Mouse (Mus musculus) forebrain, embryonic 15.5 days (tissue): Measurements from ENCODE around the gene Mrtfb. TPM values are rescaled to one million over a fixed set of nuclear protein-coding genes. Genes with fewer than 3 reads are reported as not detected.
A peak's percentile ranks its signal among the peaks of the same experiment; 100 is the strongest.

Source experiments
- ATAC-seq: fragments of 200-750 bp; cut with Nextera tagmentation; replicated peaks from 2 replicates; pipeline ENCODE4 v1.8.0; 2017; ENCODE audit warnings: mild to moderate bottlenecking, moderate TSS enrichment, moderate library complexity
- H3K27ac ChIP-seq: fragments of 300-500 bp; sonication (generic); replicated peaks from 2 replicates; pipeline ENCODE4 v1.5.1; 2015; ENCODE audit warnings: mild to moderate bottlenecking, inconsistent platforms
- H3K27me3 ChIP-seq: fragments of 300-500 bp; sonication (generic); 2 replicates; pipeline ENCODE4 v1.6.1; 2015; ENCODE audit warnings: inconsistent platforms
- H3K36me3 ChIP-seq: fragments of 300-500 bp; sonication (generic); 2 replicates; pipeline ENCODE4 v1.6.1; 2015; ENCODE audit warnings: mild to moderate bottlenecking, inconsistent platforms
- H3K4me1 ChIP-seq: fragments of 300-500 bp; sonication (generic); 2 replicates; pipeline ENCODE4 v1.6.1; 2015; ENCODE audit warnings: inconsistent platforms
- H3K4me2 ChIP-seq: fragments of 300-500 bp; sonication (generic); replicated peaks from 2 replicates; pipeline ENCODE4 v1.6.1; 2015; ENCODE audit warnings: mild to moderate bottlenecking, inconsistent platforms
- H3K4me3 ChIP-seq: fragments of 300-500 bp; sonication (generic); 2 replicates; pipeline ENCODE4 v1.5.1; 2015; ENCODE audit warnings: mild to moderate bottlenecking, inconsistent platforms
- H3K9ac ChIP-seq: fragments of 300-500 bp; sonication (generic); replicated peaks from 2 replicates; pipeline ENCODE4 v1.6.1; 2015; ENCODE audit warnings: mild to moderate bottlenecking, inconsistent platforms
- H3K9me3 ChIP-seq: fragments of 300-500 bp; sonication (generic); 2 replicates; pipeline ENCODE4 v1.6.1; 2016; ENCODE audit warnings: inconsistent platforms
- WGBS: fragments of 180-500 bp; shearing (Covaris S2); methylation state at CpG from one replicate; pipeline ENCODE4 v1.1.7; 2015; ENCODE audit warnings: mixed read lengths; 5-methylcytosine and 5-hydroxymethylcytosine counted together
- polyA plus RNA-seq: library from polyadenylated mRNA; unstranded; fragments of >200 nt; fragmentation: Nextera tagmentation; extraction: Ambion mirVana; gene quantifications from 2 replicates; pipeline ENCODE4 v1.2.1, GENCODE M21; 2015

The Mrtfb gene
- 12.2 and 13.3 TPM in 2 replicates for polyA plus RNA-seq

DNA sequence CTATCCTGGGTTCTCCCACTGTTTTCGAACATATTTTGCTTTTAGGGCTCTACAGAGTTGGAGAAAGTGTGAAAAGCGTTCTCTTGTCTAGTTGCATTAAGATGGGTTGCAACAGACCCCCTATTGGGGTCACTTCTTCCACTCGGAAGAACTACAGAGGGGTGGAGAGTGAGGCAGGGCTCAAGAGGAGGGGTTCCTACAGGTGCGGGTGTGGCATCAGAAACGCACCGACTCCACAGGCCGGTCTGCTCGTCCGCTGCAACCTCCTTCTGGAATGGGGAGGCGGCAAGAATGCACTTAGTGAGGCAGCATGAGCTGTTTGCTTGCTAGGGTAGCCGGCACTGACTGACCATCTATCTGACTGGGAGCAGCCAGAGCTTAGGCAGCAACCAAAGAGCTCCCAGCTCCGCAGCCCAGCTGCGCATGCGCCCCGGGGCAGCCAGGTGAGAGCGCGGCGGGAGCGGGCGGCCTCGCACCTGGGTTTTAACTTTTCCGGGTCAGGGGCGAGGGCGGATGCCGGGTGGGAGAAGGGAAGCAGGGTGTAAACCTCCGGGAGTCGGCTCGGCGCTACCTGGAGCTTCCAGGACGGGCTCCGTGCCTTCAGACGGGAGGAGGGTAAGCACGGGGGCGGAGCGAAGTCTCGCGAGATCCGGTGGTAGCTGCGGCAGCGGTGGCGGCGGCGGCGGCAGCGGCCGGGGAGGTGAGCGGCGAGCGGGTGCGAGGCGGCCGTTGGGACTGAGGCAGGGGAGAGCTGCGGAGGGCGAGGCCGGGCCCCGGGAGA, at the start of gene Mrtfb:
Mrtfb (plus strand) TSS at position 627 of the 781 bp plus-strand sequence.
- Histone ChIP-seq H3K27ac (peak within 1 kb of the TSS; percentile 87), H3K4me2 (peak within 1 kb of the TSS; percentile 82), H3K9me3 (no peaks in the 10 kb centered on the region), H3K4me1 (peaks cover 13% of the 10 kb centered on the region), H3K4me3 (peak within 1 kb of the TSS; percentile 92), H3K27me3 (no peaks in the 10 kb centered on the region), H3K9ac (peak within 1 kb of the TSS; percentile 88), H3K36me3 (no peaks in the 10 kb centered on the region)
- ATAC-seq, result peak; percentile 95
- WGBS, result 1% methylated on average over 56 of the region's 56 CpGs

DNA sequence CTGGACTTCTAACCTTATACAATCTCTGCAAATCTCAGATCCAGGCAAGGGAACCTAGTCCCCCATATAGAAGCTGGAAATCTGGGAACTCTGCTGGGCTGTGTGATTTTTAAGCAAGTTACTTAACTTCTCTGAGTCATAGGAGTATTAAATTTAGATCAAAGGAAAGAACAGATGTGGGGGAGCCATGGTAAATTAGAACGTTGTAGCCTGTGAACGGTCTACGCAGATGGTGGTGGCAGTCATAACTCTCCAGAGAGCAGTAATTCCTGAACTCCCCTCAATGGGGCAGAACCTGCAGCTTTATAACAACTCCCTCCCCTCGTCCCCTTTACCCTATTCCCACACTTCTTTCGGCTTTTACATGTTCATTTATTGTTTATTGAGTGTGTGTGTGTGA, 48.6 kb upstream of the Mrtfb start:
- ATAC-seq, result no peak
- Histone ChIP-seq H3K4me2 (no peak overlapping the region), H3K9me3 (no peaks in the 10 kb centered on the region), H3K4me1 (no peaks in the 10 kb centered on the region), H3K9ac (no peak overlapping the region), H3K4me3 (no peak overlapping the region), H3K27me3 (no peaks in the 10 kb centered on the region), H3K27ac (no peak overlapping the region), H3K36me3 (no peaks in the 10 kb centered on the region)
- 52% methylated on average over 5 of the region's 5 CpGs for WGBS

DNA sequence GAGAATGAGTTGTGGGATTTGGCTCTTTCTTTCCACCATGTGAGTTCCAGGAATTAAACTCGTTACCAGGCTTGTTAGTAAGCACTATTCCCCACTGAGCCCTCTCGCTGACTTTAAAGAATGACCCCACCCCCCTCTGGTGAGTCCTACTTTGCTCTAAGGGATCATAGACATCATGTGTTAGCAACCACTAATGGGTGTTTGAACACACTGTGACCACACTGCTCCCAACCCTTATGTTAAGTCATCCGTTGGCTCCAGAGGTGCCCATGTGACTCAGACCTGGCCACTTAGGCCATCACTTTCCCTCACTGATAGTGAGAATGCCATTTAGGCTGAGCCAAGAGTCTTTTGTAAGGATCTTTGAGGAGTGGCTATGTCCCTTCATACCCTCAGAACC, 48.2 kb upstream of the Mrtfb start:
- H3K9ac ChIP-seq, result no peak overlapping the region
- WGBS, result 17% methylated on average over 3 of the region's 3 CpGs
- ATAC-seq, result no peak

DNA sequence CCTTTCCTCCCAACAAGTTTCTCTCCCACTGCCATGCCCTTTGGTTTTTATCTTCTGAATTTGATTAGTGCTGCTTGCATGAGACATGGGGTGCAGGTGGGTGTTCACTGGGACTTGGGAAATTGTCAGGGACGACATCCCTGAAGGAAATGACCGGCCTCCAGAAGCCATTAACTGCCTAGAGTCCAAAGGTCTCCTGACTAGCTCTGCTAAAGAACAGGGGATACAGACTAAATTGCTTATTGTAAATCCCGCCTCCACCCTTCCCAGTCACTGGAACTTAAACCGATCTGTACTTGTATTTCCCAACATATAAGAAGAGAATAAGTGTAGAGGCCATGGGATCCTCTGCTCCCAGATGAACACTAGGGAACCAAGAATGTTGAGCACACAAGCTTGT, 43.5 kb upstream of the Mrtfb start:
- WGBS, result 89% methylated on average over 4 of the region's 4 CpGs
- H3K27ac ChIP-seq, result no peak overlapping the region
- no peaks in the 10 kb centered on the region for H3K36me3 ChIP-seq
- H3K9me3 ChIP-seq, result no peaks in the 10 kb centered on the region
- ATAC-seq, result no peak
- H3K4me1 ChIP-seq, result no peaks in the 10 kb centered on the region
- no peak overlapping the region for H3K4me3 ChIP-seq
- H3K9ac ChIP-seq, result no peak overlapping the region
- no peak overlapping the region for H3K4me2 ChIP-seq
- no peaks in the 10 kb centered on the region for H3K27me3 ChIP-seq

More for the DNA sequence above, 48.2 kb upstream of the Mrtfb start:
- H3K27ac ChIP-seq, result no peak overlapping the region
- H3K4me3 ChIP-seq, result no peak overlapping the region
- no peaks in the 10 kb centered on the region for H3K9me3 ChIP-seq
- H3K27me3 ChIP-seq, result no peaks in the 10 kb centered on the region
- no peaks in the 10 kb centered on the region for H3K4me1 ChIP-seq
- no peaks in the 10 kb centered on the region for H3K36me3 ChIP-seq
- no peak overlapping the region for H3K4me2 ChIP-seq

DNA sequence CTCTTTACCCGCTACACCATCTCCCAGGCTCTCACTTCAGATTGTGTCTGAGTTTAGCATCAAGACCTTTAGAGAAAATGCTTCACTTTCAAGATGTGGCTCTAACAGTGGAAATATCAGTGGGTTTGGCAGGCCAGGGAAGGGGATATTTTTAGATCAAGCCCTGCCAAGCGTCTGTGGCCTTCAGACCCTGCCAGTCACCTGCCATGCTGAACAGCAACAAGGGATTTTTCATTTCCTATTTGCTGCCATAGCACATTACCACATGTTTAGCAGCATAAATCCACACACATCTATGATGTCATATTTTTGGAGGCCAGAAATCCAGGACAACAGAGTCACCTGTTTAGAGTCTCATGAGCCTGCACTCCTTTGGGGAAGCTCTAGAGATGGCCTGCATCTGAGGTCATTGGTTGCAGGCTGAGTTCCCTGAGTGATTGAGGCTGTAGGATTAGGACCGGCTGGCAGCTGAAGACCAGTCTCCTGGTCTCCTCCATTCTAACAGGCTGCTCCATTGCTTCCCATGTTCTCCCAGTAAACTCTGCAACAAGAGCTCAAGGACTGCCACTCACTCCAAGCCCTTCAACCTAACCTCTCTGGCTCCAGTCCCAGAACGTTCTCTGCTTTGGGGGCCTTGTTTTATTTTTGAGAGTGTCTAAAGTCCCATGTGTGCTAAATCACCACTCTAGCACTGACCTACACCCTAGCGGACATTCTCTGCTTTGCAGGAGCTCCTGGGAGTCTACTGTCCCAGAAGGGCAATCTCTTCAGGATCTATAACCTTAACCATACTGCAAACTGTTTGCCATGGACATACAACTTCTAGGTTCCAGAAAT, 39.9 kb upstream of the Mrtfb start:
- Histone ChIP-seq H3K27me3 (no peaks in the 10 kb centered on the region), H3K9ac (no peak overlapping the region), H3K4me2 (no peak overlapping the region), H3K27ac (no peak overlapping the region), H3K36me3 (no peaks in the 10 kb centered on the region), H3K4me1 (no peaks in the 10 kb centered on the region), H3K9me3 (no peaks in the 10 kb centered on the region), H3K4me3 (no peak overlapping the region)
- WGBS, result 82% methylated on average over 5 of the region's 5 CpGs
- no peak for ATAC-seq

DNA sequence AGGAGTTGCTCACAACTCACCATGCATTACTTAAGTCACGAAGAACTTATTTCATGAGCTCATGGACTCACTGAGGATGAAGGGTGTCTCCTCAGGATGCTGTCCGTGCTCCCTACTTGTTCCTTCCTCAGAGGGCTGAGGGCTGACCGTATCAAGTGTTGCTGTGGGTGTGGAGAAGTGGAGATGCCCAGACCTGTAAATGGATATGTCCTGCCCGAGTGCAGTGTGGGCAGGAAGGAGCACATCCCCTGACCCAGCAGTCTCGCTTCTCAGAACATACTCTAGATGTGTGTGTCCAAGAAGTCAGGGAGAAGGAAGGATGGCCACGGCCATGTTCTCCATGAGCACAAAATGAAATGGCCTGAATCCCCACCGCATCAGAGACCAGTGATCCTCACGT, 38.3 kb upstream of the Mrtfb start:
- no peaks in the 10 kb centered on the region for H3K9me3 ChIP-seq
- H3K27ac ChIP-seq, result no peak overlapping the region
- H3K36me3 ChIP-seq, result no peaks in the 10 kb centered on the region
- no peak overlapping the region for H3K4me2 ChIP-seq
- H3K27me3 ChIP-seq, result no peaks in the 10 kb centered on the region
- no peak overlapping the region for H3K4me3 ChIP-seq
- no peak overlapping the region for H3K9ac ChIP-seq
- ATAC-seq, result no peak
- 86% methylated on average over 8 of the region's 8 CpGs for WGBS
- no peaks in the 10 kb centered on the region for H3K4me1 ChIP-seq

DNA sequence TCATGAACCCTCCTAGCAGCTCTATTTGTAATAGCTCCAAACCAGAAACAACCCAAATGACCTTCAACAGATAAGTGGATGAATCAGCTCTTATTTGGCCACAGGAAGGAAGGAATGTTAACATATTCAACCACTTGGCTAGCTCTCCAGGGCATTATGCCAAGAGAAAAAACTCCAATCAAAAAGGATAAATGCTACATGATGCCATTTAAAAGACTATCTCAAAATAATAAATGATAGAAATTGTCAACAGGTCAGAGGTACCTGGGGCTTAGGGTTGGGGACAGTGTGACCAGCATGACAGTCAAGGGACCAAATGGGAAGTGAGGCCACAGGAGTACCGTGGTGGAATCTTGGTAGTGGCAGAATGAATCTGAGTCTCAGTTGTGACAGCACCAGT, 34.8 kb upstream of the Mrtfb start:
- WGBS, result 91% methylated on average over 1 of the region's 1 CpGs
- no peak overlapping the region for H3K4me2 ChIP-seq
- no peaks in the 10 kb centered on the region for H3K9me3 ChIP-seq
- no peak for ATAC-seq
- no peaks in the 10 kb centered on the region for H3K4me1 ChIP-seq
- no peaks in the 10 kb centered on the region for H3K27me3 ChIP-seq
- H3K4me3 ChIP-seq, result no peak overlapping the region
- H3K9ac ChIP-seq, result no peak overlapping the region
- no peaks in the 10 kb centered on the region for H3K36me3 ChIP-seq
- no peak overlapping the region for H3K27ac ChIP-seq

DNA sequence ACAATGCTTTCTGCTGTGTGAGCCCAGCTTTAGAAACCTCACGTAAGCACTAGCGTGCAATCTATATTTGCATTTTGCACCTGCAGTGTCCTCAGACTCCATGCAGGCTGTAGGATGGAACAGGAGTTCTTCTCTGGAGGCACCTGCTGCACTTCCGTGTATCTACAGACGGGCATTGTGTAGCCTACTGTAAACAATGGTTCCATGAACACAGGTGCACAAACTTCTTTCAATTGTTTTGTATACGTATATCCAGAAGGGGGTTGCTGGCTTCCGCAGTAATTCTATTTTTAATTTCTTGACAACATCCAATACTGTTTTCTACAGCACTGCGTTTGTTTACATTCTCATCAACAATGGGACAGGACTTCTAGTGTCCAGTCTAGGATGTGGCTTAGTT, 24.2 kb upstream of the Mrtfb start:
- no peak for ATAC-seq
- H3K4me1 ChIP-seq, result no peaks in the 10 kb centered on the region
- no peaks in the 10 kb centered on the region for H3K36me3 ChIP-seq
- no peaks in the 10 kb centered on the region for H3K27me3 ChIP-seq
- no peak overlapping the region for H3K4me3 ChIP-seq
- WGBS, result 88% methylated on average over 7 of the region's 7 CpGs
- H3K9me3 ChIP-seq, result no peaks in the 10 kb centered on the region
- no peak overlapping the region for H3K27ac ChIP-seq
- no peak overlapping the region for H3K9ac ChIP-seq
- no peak overlapping the region for H3K4me2 ChIP-seq

DNA sequence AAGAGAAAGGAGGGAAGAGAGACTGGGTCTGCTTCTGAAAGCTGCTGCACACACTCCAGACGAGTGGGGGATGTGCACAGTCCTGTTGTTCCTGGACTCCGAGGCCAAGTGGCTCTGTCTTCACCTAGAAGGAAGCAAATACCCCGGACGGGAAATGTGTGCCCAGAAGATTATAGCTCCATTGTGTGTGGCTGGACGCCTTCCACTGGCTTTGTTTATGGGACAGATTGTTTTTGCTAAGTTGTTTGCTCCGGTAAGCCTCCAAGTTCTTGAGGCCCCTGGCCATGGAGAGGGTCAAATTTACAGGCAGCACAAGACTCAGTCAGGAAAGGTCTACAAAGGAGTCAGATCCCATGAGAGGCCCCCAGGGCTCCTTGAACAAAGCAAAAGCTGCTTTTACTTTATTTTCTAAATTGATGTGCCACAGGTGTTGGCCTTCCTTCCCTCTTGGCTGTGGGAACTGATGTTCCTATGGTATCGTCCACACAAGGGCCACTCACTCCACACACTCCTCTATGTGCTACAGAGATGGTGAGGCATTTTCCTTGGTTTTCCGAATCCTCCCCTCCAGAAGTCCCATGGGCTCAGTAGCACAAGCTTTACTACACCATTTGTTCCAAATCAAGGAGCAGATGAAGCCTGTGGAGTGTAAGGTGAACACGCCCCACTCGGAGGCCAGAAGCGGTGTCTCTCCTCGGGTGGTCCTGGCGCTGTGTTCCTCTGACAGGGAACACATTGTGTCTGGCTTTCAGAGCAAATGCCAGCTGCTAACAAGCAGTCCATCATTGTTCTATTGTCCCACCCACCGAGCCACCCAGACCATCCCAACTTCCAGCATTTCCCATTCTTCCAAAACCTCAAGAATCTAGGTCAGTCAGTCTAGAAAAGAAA, 23.1 kb upstream of the Mrtfb start:
- no peak overlapping the region for H3K4me3 ChIP-seq
- 56% methylated on average over 14 of the region's 14 CpGs for whole genome bisulfite sequencing

DNA sequence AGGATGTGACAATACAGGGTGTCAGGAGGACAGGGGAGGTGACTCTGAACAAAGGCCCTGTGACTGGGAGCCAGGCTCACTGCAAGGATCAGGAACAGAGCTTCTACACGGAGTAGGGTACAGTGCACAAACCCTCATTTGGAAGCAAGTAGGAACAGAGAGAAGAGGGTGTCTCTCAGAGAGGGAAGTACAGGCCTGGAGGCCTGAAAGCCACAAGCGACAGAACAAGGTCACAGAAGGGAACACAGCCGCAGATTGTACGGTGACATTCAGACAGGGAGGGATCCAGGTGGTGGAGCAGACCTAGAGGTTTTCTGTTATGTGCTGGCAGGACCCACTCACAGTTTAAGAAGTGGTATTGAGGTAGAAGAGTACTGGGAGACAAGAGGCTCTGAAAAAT, 17.2 kb upstream of the Mrtfb start:
- Histone ChIP-seq H3K4me3 (no peak overlapping the region), H3K36me3 (no peaks in the 10 kb centered on the region), H3K9me3 (no peaks in the 10 kb centered on the region), H3K27ac (no peak overlapping the region), H3K4me2 (no peak overlapping the region), H3K27me3 (no peaks in the 10 kb centered on the region), H3K9ac (no peak overlapping the region), H3K4me1 (no peaks in the 10 kb centered on the region)
- WGBS, result 87% methylated on average over 4 of the region's 4 CpGs
- ATAC-seq, result no peak

More for the DNA sequence above, 23.1 kb upstream of the Mrtfb start:
- no peaks in the 10 kb centered on the region for H3K27me3 ChIP-seq
- no peaks in the 10 kb centered on the region for H3K36me3 ChIP-seq
- no peak for ATAC-seq
- no peak overlapping the region for H3K4me2 ChIP-seq
- H3K4me1 ChIP-seq, result no peaks in the 10 kb centered on the region
- H3K27ac ChIP-seq, result no peak overlapping the region
- no peaks in the 10 kb centered on the region for H3K9me3 ChIP-seq
- H3K9ac ChIP-seq, result no peak overlapping the region

DNA sequence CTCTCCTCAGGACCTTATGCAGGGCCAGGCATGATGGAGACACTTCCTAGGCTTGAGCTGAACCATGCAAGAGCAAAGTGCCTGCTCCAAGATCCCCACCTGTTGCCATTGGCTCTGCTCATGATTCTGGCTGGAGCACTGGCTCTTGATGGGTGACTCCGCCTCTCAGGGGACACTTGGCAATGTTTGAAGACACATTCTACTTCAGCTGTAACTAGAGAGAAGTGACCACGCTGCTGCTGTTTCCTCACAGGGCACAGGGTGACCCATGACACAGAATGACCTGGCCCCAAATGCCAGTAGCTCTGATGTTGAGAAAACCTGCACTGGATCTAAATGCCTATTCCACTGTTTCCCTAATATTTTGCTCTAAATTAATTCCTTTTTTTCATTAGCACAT, 16.7 kb upstream of the Mrtfb start:
- H3K4me3 ChIP-seq, result no peak overlapping the region
- H3K4me1 ChIP-seq, result no peaks in the 10 kb centered on the region
- no peaks in the 10 kb centered on the region for H3K27me3 ChIP-seq
- WGBS, result 82% methylated on average over 2 of the region's 2 CpGs
- H3K36me3 ChIP-seq, result no peaks in the 10 kb centered on the region
- no peak overlapping the region for H3K9ac ChIP-seq
- no peaks in the 10 kb centered on the region for H3K9me3 ChIP-seq
- no peak for ATAC-seq
- H3K4me2 ChIP-seq, result no peak overlapping the region
- no peak overlapping the region for H3K27ac ChIP-seq

DNA sequence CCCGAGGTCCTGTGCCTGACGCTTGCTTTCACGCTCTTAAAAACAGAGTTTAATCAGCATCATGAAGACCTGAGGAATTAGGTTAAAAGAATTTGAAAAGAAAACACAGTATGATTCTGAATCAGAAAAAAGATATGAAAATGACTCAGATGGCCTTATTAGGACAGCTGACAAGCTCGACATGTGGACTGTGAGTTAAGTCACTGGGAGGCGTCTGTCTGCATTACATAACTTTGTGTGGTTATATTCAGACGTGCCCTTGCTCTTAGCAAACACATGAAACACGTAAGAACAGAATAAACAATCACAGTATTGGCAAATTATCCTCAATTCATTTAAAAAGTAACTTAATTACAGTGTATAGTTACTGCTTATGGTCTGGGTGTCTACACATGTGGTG, 16.0 kb upstream of the Mrtfb start:
- WGBS, result 86% methylated on average over 7 of the region's 7 CpGs
- Histone ChIP-seq H3K27me3 (no peaks in the 10 kb centered on the region), H3K4me2 (no peak overlapping the region), H3K4me3 (no peak overlapping the region), H3K4me1 (no peaks in the 10 kb centered on the region), H3K27ac (no peak overlapping the region), H3K9me3 (no peaks in the 10 kb centered on the region), H3K36me3 (no peaks in the 10 kb centered on the region), H3K9ac (no peak overlapping the region)
- ATAC-seq, result no peak
